In genomic region chr10:115584656-115585055, GRCm38 (mm10) we compare ENCODE assay signal across 12 mouse cellular contexts. TPM values are rescaled to one million over a fixed set of nuclear protein-coding genes. Genes with fewer than 3 reads are reported as not detected.
DNase-seq lines count a peak whose midpoint lies in the region; ATAC-seq and TF ChIP-seq lines count a peak whose summit lies in the region.
"Had no signal": no experiment of that assay in that cellular context is flagged by ENCODE, and none has a peak within 500 bp of the region (broad histone marks: within the 10 kb centered on the region; RNA-seq: fewer than 3 reads in every experiment).

No protein-coding gene starts in this region.

- no peak for ATAC-seq in neural tube, embryonic 11.5 days (ENCODE audit: insufficient read depth, low FRiP score, low TSS enrichment)
- no peak for ATAC-seq in liver, embryonic 11.5 days (replicated peaks; ENCODE audit: low FRiP score)
- no peak for ATAC-seq in frontal cortex, adult (ENCODE audit: low TSS enrichment)

- no peak overlapping the region for H3K27ac ChIP-seq in neural tube, embryonic 11.5 days (ENCODE audit: low read depth, low read length)
- no peak overlapping the region for H3K27ac ChIP-seq in liver, embryonic 11.5 days (ENCODE audit: low read depth, low read length)
- H3K27ac ChIP-seq in small intestine, adult 2 months (ENCODE audit: insufficient read depth, low read depth, low read length): no peak overlapping the region
- H3K27ac ChIP-seq: liver, embryonic 14.5 days had no signal

- TF ChIP-seq POLR2A in small intestine, adult 2 months (IDR thresholded peaks at IDR 0.05; ENCODE audit: low read depth, low read length): no peak

- H3K9me3 ChIP-seq in neural tube, embryonic 11.5 days (ENCODE audit: control insufficient read depth, low read length): no peaks in the 10 kb centered on the region
- no peaks in the 10 kb centered on the region for H3K9me3 ChIP-seq in liver, embryonic 11.5 days (ENCODE audit: control insufficient read depth, low read length)

- intact Hi-C loops in heart, postnatal 14 days (cut with DNase I): no loop called here

- no peak overlapping the region for H3K4me2 ChIP-seq in neural tube, embryonic 11.5 days (ENCODE audit: low read depth)
- H3K4me2 ChIP-seq in liver, embryonic 11.5 days: peak overlapping the region; percentile 70; the same call in 1 of the 2 replicates

- peak; percentile 42 for DNase-seq in heart, adult 11 months
- DNase-seq in heart, postnatal 14 days: no peak
- peak; percentile 31 for DNase-seq in neural tube, embryonic 11.5 days (ENCODE audit: low spot score)
- no peak for DNase-seq in neural tube, embryonic 10.5 days (ENCODE audit: extremely low spot score, low spot score)
- DNase-seq in liver, embryonic 11.5 days (ENCODE audit: low spot score): peak; percentile 28
- DNase-seq in ovary, postnatal 10 days (ENCODE audit: low spot score): no peak
- DNase-seq: heart, adult 18-20 months; kidney, postnatal 14 days had no signal

- peaks cover 25% of the 10 kb centered on the region for H3K27me3 ChIP-seq in neural tube, embryonic 11.5 days (ENCODE audit: control insufficient read depth, insufficient read depth, low read length)
- peaks cover 61% of the 10 kb centered on the region for H3K27me3 ChIP-seq in liver, embryonic 11.5 days (replicated peaks; ENCODE audit: control insufficient read depth, insufficient read depth, low read length)
- peaks cover 15% of the 10 kb centered on the region for H3K27me3 ChIP-seq in small intestine, adult 2 months (ENCODE audit: control insufficient read depth, insufficient read depth, low read length)

- 19% methylated on average over 13 of the region's 14 CpGs for WGBS in neural tube, embryonic 11.5 days
- WGBS in liver, embryonic 11.5 days: 23% methylated on average over 13 of the region's 14 CpGs
- 11% methylated on average over 13 of the region's 14 CpGs for WGBS in small intestine, adult 2 months

- no peak for TF ChIP-seq CTCF in small intestine, adult 2 months (IDR thresholded peaks at IDR 0.05; ENCODE audit: extremely low read depth, insufficient read length, insufficient replicate concordance, low read depth, low read length)

- H3K36me3 ChIP-seq in neural tube, embryonic 11.5 days (ENCODE audit: control insufficient read depth, insufficient read depth, low read length): no peaks in the 10 kb centered on the region
- no peaks in the 10 kb centered on the region for H3K36me3 ChIP-seq in liver, embryonic 11.5 days (ENCODE audit: control insufficient read depth, insufficient read depth, low read length)
- H3K36me3 ChIP-seq in small intestine, adult 2 months (ENCODE audit: control insufficient read depth, insufficient read depth, low read length): no peaks in the 10 kb centered on the region

- peaks cover 11% of the 10 kb centered on the region for H3K4me1 ChIP-seq in neural tube, embryonic 11.5 days (ENCODE audit: control insufficient read depth, insufficient read depth, low read length)
- peaks cover 10% of the 10 kb centered on the region for H3K4me1 ChIP-seq in liver, embryonic 11.5 days (replicated peaks; ENCODE audit: control insufficient read depth, insufficient read depth, low read length)
- H3K4me1 ChIP-seq in small intestine, adult 2 months (ENCODE audit: control insufficient read depth, insufficient read depth, insufficient read length, low read length): peaks cover 6% of the 10 kb centered on the region

- H3K9ac ChIP-seq in neural tube, embryonic 11.5 days (ENCODE audit: low read length): no peak overlapping the region
- H3K9ac ChIP-seq in liver, embryonic 11.5 days (ENCODE audit: low read depth, low read length): no peak overlapping the region
- H3K9ac ChIP-seq: liver, embryonic 14.5 days had no signal

- H3K4me3 ChIP-seq in neural tube, embryonic 11.5 days (ENCODE audit: low read depth, low read length): no peak overlapping the region
- H3K4me3 ChIP-seq in liver, embryonic 11.5 days (ENCODE audit: low read depth, low read length): no peak overlapping the region
- peak overlapping the region; percentile 27; the same call in 1 of the 2 replicates for H3K4me3 ChIP-seq in small intestine, adult 2 months (ENCODE audit: low read depth, low read length)

RNA-seq across cellular contexts. Expression of gene Lgr5, which starts 2.9 kb away (rescaled TPM):
- under 1 TPM; 0.17 to 0.20 TPM for total RNA-seq in heart, postnatal 14 days (2021)
- polyA plus RNA-seq in neural tube, embryonic 11.5 days (2014; fragmentation: Nextera tagmentation; extraction: Ambion mirVana): 6.0 and 7.4 TPM in 2 replicates
- polyA plus RNA-seq in liver, embryonic 11.5 days (2014; fragmentation: Nextera tagmentation; extraction: Ambion mirVana): 4.8 and 5.4 TPM in 2 replicates
- polyA plus RNA-seq in small intestine, adult 2 months (2012; rRNA removed): 10.2 and 15.0 TPM in 2 replicates

RNA-seq across cellular contexts. Expression of gene A930009A15Rik, which starts 14.9 kb away (rescaled TPM):
- not detected for total RNA-seq in heart, postnatal 14 days (2021)
- 0.49 TPM in 1 of 2 replicates, not detected in the other for polyA plus RNA-seq in neural tube, embryonic 11.5 days (2014; fragmentation: Nextera tagmentation; extraction: Ambion mirVana)
- polyA plus RNA-seq in liver, embryonic 11.5 days (2014; fragmentation: Nextera tagmentation; extraction: Ambion mirVana): not detected in 2 replicates
- not detected in 2 replicates for polyA plus RNA-seq in small intestine, adult 2 months (2012; rRNA removed)
- total RNA-seq: heart, adult 18-20 months had no signal
- polyA plus RNA-seq: liver, embryonic 14.5 days; thymus, postnatal 0 days had no signal

Comparison
In these comparisons a context has a peak if more than half of its experiments do, and no peak if none do; other contexts are left out.
1. DNase-seq: peak in heart, adult 11 months (single experiment), neural tube, embryonic 11.5 days (single experiment) and liver, embryonic 11.5 days (single experiment); none in heart, postnatal 14 days (0 of 2), neural tube, embryonic 10.5 days (single experiment) and ovary, postnatal 10 days (single experiment).